Mouse (Mus musculus) mouse embryonic stem cell (cell line): Measurements from ENCODE around the gene Nckap5.

Experiments used
- in situ Hi-C, 2 experiments: fragments of 300-500 bp; cut with MboI; formaldehyde crosslinking; loops; 1 replicate in 1 of 2; 3 replicates in 1 of 2; pipeline ENCODE4 v1.14.3; 2019 to 2020; ENCODE audit warnings: low sequenced_read_pairs in 2 of 2, low pct_unique_long_range_greater_than_20kb in 1 of 2, mixed read lengths in 1 of 2; ENCODE audit not compliant: unreplicated experiment in 1 of 2

Nckap5 gene

GRCm38 (mm10) chr1:126597376-126597775, 233.2 kb downstream of the Nckap5 start:
- in situ Hi-C loops, result no loop called here

DNA sequence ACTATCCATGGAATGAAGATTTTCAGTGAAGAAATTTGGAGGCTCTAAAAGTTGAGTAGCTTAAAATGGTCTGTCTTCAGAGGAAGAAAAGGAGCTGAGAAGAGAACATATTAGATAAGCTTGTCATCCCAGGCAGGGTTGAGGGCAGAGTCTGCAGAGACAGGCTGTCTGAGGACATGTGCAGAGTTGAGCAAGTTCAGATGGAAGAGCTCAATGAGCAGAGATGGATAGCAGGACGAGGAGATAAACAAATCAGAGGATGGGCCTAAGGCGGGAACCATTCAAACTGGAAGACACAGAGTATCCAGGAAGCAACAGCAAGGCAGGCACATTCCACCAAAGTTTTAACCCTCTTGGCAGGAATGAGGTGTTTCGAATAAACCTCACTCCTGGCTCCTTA, 235.8 kb downstream of the Nckap5 start:
- in situ Hi-C loops, result no loop called here

GRCm38 (mm10) chr1:126593044-126593805, 237.4 kb downstream of the Nckap5 start:
- in situ Hi-C loops, result no loop called here

GRCm38 (mm10) chr1:126590911-126591310, 239.7 kb downstream of the Nckap5 start:
- in situ Hi-C loops, result no loop called here

DNA sequence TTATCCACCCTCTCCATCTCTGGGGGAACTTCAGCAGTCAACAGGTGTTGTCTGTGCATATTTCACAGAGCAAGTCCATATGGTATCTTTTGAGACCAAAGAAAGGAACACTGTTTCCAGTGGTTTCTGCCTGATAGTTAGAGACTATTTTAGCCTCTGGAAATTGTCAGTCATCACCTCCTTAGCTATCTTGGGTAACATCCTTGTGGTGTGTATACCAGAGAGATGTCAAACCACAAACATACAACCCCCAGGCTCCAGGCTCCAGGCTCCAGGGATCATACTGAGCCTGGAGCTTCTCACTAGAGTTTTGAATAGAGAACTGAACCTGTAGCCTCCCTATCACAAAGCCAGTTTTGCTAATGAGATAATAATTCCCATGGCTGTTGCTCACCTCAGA, 252.4 kb downstream of the Nckap5 start:
- in situ Hi-C loops, result no loop called here

GRCm38 (mm10) chr1:126574295-126574694, 256.3 kb downstream of the Nckap5 start:
- in situ Hi-C loops, result no loop called here

DNA sequence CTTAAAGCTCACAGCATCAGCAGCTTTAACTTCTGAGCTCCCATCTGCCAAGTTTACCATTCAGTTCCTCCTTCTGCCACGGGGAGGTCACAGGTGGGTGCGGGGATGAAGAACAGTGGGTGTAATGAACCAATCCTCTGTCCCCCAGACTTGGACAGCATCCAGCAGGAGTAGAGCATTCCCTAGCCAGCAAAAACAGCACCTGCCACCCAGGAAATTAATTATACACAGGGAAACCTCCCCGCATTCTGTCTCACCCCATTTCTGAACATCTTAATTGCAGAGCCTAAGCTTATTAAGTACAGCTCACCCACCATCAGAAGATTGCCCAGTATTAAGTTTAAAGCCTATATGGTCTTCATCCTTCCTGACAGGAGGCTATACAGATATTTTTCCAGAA, 256.9 kb downstream of the Nckap5 start:
- in situ Hi-C loops, result no loop called here

DNA sequence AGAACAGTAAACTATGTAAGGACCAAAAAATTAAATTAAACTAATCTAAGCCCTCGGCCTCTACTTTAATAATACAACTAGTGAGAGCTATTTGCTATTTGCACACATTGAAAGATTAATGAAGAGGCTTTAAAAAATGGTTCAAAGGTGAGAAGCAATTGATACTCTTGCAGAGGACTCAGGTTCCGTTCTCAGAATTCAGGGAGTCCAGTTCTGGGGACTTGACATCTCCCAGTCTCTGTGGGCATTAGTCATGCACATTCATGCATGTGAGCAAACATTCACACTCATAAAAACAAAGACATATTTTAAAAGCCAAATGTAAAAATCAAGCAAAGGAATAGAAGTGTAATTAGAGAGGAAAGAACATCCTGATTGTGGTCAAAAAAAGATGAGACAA, 257.5 kb downstream of the Nckap5 start:
- in situ Hi-C loops, result no loop called here

DNA sequence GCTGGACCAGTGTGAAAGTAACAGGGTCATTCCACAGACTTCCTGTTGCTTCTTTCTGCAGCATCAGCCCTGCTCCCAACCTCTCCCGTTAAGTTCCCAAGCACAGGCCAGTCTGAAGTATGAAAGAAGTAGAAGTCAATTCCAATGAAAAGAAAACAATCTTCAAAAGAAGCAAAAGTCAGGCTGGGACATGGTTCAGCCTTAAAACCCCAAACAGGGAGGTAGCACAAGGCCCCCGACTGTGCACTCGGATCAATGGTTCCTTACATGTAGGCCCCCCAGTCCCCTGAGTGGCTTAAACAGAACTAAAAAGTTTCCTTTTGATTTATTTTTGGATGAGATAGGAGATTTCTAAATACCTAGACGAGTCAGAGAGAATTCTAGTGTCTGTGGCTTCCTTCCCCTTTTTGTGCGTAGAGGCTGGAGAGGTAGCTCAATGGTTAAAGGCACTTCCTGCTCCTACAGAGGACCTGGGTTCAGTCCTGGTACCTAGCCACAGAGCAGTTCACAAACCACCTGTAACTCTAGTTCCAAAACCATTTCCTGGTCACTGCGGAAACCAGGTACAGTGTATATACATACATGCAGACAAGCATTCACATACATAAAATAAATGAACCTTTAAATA, 260.9 kb downstream of the Nckap5 start:
- in situ Hi-C loops, result no loop called here

GRCm38 (mm10) chr1:126568520-126569197, 261.9 kb downstream of the Nckap5 start:
- in situ Hi-C loops, result no loop called here

- in situ Hi-C loops, result no loop called here
Observed at GRCm38 (mm10) chr1:126565151-126565725, 265.4 kb downstream of the Nckap5 start.

DNA sequence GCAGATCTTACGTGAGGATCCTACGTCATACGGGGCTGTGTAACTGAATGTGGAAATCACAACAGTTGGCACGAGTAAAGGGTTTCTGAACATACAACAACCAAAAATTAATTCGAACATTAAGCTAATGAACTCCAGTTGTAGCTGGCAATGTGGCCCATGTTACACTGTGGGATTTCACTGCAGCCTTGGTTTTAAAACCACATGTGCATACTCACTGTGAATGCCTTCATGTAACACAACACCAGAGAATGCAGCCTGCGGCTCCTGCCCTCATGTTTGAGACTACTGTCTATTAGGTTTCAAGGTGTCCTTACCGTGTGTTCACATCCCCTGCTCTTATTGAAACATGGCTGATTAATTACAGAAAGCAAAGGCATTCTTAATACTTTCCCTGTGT, 269.7 kb downstream of the Nckap5 start:
- in situ Hi-C loops, result no loop called here

DNA sequence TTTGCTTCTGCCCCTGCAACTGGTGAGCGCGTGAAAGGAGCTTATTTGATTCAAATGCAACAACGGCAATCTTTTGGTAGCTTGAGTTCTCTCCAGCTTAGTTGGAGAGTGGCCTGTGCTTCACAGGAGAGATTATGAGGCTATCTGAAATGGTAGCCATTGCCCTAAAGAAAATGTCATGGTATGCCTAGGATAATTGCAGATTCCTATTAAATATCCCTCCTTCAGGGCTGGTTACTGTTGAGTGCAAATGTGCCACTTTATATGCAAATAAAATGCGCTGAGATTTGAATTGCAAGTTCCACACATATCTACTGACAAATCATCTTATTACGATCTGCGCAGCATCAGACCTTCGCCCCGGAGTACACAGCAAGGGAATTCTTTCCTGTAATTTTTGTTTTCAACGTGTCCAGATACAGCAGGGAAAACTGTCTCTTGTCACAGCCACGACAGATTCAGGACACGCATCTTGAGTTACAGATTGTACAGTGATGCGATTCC, 272.8 kb downstream of the Nckap5 start:
- in situ Hi-C loops, result no loop called here

GRCm38 (mm10) chr1:126547979-126548378, 282.6 kb downstream of the Nckap5 start:
- in situ Hi-C loops, result no loop called here

GRCm38 (mm10) chr1:126544471-126544870, 286.1 kb downstream of the Nckap5 start:
- in situ Hi-C loops, result no loop called here

DNA sequence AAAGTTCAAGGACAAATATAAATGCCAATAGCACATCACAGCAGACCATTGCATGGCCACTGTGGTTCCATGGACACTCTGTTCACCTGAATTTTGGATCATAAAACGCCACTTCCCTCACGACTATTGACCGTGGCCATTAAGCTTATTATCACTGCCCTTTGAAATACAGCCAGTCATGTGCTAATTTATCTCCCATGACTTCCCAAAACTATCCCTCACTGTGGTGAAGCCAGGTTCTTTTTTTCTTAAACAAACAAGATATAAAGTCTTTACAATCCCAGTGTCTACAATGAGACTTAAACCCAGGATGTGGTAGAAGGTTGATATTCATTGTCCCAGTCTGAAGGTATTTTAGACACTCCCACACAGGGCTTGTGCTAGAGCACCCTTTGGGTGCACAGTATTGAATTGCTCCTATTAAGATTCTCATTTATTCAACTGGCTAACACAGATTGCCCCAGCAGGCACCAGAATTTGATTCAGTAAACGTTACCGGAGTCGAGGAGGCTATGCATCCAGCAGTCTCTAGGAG, 293.3 kb downstream of the Nckap5 start:
- in situ Hi-C loops, result no loop called here

- in situ Hi-C loops, result no loop called here
Observed at GRCm38 (mm10) chr1:126535527-126535926, 295.1 kb downstream of the Nckap5 start.

DNA sequence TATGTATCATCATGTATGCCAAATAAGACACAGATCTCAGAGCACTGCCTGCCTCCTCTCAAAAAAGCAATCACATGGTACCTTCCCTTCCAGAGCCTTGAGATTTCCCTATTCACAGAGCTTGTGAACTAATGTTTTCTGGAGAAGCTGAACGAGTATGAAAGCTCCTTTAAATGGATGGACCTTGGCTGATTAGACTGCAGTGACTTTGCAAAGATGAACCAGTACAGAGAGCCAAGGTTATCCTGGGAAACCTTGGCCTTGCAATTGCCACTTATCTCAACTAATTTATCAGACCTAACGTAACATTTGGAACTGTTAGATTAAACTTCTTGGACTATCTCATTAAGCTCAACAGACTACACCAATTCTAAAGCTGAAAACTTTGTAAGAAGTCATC, 296.6 kb downstream of the Nckap5 start:
- in situ Hi-C loops, result no loop called here

GRCm38 (mm10) chr1:126528043-126528598, 302.5 kb downstream of the Nckap5 start:
- in situ Hi-C loops, result no loop called here
